Mouse (Mus musculus): ENCODE measurements around the gene Prmt7. TPM values are rescaled to one million over a fixed set of nuclear protein-coding genes. Genes with fewer than 3 reads are reported as not detected.

Prmt7 gene
- total RNA-seq, 2 experiments from 2014 or later: 18.7 to 20.4 TPM

DNA sequence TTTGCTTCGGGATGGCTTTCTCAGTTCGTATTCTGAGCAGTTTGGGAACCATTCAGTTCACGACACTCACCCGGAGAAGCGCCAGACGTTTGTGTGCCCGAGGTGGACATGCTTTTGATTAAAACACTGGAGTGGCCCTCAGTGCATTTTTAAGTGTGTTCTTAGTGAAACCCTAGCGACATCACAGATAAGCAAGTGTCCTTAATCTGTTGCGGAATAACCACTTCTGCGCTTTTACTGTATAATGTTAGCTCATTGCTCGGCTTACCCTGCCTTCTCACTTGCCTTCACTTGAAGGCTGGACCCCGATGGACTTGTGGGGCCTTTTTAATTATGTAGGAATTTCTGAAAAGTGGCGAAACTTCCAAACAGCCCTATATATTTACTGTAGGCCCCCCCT lies 685 bp downstream of the Prmt7 start:
- intact Hi-C loops (cut with DNase I): loop anchor here (2.0 to 5.0 kb wide), 3 partner anchors 45 to 191 kb away; no protein-coding TSS in a partner anchor

DNA sequence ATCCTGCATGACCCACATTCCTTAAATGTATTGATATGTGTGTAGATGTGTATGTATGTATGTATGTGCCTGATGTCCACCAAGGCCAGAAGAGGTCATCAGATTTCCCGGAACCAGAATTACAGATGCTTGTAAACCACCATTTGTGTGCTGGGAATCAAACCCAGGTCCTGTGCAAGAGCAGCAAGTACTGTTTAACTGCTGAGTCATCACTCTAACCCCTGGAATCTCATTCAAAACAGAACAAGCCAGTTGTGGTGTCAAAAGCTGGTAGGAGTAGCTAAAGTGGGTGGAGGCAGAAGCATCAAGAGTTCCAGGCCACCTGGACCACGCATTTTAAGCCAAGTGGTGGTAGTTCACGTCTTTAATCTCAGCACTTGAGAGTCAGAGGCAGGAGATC lies 3.2 kb downstream of the Prmt7 start:
- intact Hi-C loops (cut with DNase I): loop anchor here (5.0 kb wide), 2 partner anchors 72 to 188 kb away; no protein-coding TSS in a partner anchor
- no peak for DNase-seq

More for the DNA sequence above, 685 bp downstream of the Prmt7 start:
- DNase-seq: no peak

DNA sequence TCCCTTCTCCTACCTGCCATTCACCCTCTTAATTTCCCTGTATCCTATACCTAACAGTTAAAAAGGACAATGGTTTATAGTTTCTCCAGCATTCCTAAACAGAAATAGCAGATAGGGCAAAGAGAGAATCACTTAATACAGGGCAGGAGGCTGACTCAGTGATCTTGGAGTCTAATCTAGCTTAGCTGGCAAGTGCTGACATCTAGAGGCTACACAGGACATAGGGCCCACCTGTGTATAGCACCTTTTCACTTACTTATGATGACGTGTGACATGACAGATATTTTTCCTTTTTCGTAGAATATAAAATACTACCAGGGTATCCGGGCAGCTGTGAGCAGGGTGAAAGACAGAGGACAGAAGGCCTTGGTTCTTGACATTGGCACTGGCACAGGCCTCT lies 8.9 kb downstream of the Prmt7 start:
- intact Hi-C loops (cut with DNase I): no loop called here

DNA sequence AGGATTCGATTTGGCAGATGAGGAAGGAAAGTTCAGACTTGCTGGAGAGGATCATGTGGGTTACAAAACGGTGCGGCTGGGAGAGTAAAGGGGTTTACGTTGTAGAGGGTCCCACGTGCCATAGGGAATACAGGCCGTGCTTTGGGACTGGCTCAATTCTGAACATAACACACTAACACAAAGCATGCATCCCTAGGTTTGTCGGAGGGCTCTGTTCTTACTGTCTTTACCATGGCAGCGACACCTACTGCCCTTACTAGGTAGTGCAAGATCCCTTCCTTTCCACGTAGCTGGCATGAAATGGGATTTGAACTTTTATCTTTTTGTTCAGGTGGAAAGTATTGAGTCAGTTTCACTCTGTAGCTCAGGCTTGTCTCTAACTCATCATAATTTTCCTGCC lies 15.9 kb downstream of the Prmt7 start:
- DNase-seq: peak; percentile 57 to 73
- intact Hi-C loops (cut with DNase I): loop anchor here (1.0 kb wide), 1 partner anchor 86 kb away; no protein-coding TSS in a partner anchor

More for the DNA sequence above, 8.9 kb downstream of the Prmt7 start:
- DNase-seq: no peak

DNA sequence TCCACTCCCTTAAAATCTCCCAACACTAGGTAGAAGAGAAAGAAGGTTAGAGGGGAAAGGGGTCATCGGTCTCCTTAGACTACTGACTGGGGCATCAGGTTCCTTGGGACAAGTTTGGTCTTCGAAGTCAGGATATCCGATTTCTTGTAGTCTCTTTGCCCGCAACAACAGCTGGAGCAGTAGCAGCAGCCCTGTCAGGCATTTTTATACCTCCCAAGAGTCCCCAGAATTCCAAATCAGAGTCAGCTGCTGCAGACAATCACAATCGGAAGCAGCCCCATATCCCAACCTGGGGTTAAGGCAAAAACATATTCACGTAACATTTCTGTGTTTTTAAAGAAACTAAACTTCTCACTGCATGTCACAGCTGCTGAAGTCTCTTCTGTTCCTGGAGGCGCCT lies 20.8 kb downstream of the Prmt7 start:
- intact Hi-C loops (cut with DNase I): no loop called here
- no peak for DNase-seq

DNA sequence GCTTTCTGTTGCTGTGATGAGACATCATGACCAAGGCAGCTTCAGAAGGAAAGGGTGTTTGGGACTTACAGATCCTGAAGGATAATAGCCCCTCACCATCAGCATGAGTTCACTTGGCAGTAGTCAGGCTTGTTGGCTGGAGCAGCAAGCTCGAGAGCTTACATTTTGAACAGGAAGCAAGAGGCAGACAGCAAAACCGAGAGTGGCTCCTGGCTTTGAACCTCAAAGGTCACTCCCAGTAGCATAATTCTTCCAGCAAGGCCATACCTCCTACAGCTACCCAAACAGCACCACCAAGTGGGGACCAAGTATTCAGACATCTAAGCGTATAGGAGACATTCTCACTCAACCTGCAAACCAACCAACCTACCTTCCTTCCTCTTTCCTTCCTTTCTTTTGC lies 22.0 kb downstream of the Prmt7 start:
- intact Hi-C loops (cut with DNase I): no loop called here
- no peak for DNase-seq

DNA sequence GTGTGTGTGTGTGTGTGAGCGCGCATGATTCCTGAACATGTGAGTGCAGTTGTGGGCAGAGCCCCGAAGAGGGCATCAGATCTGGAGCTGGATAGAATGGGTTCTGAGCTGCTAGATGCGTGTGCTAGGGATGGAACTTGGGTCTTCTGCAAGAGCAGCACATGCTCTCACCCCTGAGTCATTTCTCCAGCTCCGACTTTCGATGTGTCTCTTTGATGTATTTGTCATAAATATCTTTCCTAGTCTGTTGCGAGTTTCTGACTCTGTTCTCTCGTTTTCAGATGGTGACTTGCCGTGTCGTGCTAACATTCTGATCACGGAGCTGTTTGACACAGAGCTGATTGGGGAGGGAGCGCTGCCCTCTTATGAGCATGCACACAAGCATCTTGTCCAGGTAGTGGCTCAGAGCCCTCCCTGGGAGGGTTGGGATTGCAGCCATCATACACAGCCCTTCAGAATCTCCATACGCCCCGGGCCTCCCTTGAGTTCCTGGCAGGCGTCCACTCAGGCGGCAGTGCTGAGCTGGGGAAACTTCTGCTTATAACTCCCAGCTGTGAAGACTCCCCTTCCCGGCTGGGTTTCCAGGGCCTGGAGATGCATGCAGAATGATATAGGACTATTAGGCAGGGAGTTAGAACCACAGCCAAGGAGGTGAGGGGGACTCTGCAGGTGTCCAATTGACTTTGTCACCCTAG lies 24.0 kb downstream of the Prmt7 start:
- peak in 1 of 2 experiments; percentile 15 for DNase-seq
- intact Hi-C loops (cut with DNase I): no loop called here

DNA sequence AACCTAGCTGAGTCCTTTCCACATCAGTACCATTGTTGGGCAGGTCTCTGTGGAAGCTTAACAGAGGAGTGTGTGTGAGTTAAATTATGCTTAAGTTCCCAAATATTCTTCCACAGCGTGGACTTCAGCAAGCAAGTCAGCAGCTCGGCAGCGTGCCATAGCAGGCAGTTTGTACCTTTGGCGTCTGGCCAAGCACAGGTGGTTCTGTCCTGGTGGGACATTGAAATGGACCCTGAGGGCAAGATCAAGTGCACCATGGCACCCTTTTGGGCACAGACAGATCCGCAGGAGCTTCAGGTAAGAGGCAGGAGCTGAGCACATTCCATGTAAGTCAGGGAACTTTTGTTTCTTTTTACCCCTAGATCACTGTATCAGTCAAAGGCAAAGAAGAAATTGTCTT lies 26.4 kb downstream of the Prmt7 start:
- no peak for DNase-seq
- intact Hi-C loops (cut with DNase I): no loop called here

DNA sequence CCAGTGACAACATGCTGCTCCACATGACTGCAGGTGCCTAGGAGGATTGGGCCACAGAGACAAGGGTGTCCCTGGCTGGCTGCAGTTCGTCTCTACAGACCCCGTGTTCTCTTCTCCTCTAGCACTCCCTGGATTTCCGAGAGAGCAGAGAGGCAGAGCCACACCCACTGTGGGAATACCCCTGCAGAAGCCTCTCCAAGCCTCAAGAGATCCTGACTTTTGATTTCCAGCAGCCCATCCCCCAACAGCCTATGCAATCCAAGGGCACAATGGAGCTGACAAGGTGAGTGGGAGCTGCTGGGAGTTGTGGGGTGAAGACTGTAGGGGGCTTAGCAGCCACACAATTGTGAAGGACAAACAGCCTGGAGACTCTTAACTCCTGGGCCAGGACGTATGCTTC lies 39.5 kb downstream of the Prmt7 start:
- intact Hi-C loops (cut with DNase I): no loop called here
- no peak for DNase-seq

DNA sequence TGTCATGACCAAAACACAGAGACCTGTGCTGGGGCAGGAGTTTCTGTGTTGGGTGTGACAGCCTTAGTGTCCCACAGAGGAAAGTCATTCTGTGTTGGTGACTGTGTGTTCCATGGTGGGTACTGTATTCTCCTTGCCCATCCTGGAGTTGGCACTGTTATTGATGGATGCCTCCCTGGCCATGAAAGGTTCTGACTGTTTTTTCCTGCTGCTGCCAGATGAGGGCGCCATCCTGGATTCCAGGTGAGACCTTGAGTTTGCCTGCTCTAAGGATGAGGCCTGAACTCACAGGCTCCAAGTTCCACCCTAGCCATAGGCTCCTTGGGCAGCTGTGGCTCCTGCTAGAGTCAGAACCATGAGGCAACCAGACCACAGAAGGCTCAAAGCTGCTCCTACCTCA lies 47.4 kb downstream of the Prmt7 start:
- DNase-seq: peak in 1 of 2 experiments; percentile 17
- intact Hi-C loops (cut with DNase I): loop anchor here (5.0 kb wide), 1 partner anchor 144 kb away; no protein-coding TSS in a partner anchor

DNA sequence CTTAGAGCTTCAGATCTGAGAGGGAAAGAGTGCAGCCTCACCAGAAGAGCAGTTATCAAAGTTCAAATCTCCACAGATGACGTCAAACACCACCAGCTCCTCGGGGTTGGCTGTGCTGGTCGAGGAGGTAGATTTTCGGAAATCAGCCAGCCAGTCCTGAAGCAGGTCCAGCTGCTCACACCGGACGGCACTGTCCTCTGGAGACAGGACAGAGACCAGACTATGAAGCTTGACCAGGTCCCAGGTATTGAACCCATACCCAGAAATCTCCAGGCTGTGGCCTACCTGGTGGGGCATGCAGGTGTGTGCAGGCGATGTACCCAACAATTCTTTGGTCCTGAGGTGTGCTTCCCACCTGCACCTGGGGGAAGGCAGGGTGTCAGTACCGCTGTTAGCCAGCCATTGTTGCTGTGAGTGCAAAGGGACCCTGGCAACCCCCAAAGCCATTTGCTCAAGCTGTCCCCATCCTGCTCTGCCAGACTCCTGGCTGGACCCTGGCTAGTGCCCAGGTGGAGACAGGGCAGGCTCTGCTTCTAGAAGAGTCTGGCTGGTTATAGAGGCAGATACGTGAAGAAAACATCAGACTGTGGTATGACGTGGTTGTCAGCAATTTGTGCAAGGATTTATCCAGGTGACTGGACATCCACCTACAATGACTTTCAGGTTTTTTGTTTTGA lies 49.0 kb downstream of the Prmt7 start:
- intact Hi-C loops (cut with DNase I): loop anchor here (5.0 kb wide), 1 partner anchor 143 kb away; no protein-coding TSS in a partner anchor
- DNase-seq: no peak

DNA sequence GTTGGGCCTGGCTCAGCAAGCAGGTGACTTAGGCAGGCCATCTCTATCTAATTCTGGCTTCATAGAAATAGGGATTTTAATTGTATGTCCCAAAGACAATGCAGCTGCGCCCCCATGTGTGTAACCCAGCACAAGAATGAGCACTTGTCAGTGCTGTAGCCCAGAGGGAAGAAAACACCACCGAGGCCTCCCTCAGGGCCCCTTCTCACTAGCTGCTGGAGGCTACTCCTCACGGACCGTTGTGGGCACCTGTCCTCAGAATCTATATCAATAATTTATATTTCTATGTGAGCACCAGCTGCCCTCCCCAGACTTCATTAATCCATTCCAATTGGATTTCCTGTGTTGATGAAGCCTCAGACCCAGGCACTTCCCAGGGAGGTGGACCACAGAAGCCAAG lies 50.2 kb downstream of the Prmt7 start:
- intact Hi-C loops (cut with DNase I): no loop called here
- DNase-seq: no peak

DNA sequence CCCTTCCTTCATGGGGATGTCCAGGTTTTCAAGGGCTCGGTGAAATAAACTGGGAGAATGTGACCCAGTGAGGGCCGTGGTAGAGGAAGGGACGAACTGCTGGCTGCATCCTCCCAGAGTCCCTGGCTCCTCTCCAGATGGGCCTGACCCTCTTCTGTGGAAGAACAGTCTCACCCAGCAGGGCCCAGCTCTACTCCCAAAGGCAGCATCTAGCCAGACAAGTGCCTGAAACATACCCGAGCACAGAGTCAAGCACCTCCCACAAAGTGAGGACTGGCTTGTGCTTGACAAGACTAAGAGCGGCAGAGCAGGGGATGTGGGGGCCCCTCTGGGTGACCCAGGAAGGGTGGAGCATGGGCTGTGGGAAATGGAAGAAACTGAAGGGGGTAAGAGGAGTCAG lies 51.6 kb downstream of the Prmt7 start:
- intact Hi-C loops (cut with DNase I): no loop called here
- peak; percentile 41 to 46 for DNase-seq

DNA sequence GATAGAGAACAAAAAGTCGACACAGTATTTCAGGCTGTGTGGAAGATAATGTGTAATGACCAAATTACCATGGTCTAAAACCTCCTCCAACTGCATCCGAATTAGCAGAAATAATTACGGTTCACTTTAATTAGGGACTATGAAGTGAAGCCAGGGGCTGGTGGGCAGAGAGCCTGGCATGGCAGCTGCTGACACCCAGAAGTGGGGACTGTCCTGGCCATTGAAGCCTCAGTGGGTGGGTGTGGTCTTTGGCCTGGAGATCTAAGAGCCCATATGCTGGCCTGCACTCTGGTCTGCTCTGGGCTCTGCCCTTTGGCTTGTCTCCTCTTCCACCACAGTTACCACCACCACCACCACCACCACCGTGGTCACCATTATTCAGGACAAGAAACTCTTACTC lies 53.2 kb downstream of the Prmt7 start:
- DNase-seq: no peak
- intact Hi-C loops (cut with DNase I): no loop called here

DNA sequence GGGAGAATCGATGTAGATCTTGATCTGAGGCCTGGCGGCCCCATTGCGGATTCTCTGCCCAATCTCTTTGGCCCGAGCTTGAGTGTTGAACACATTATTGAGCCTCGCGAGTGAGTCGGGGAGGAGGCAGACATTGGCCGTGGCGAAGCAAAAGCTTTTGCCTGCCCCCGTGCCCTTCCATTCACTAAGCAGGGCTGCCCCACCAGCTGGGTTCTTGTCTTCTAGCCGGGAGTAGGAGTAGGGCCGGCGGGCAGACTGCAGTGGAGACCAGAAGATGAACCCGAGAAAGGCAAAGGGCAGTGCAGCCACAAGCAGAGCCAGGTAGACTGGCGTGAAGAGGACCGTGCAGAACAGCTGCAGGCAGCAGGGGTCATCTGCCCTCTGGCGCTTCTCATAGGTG lies 54.7 kb downstream of the Prmt7 start:
- DNase-seq: no peak
- intact Hi-C loops (cut with DNase I): no loop called here

DNA sequence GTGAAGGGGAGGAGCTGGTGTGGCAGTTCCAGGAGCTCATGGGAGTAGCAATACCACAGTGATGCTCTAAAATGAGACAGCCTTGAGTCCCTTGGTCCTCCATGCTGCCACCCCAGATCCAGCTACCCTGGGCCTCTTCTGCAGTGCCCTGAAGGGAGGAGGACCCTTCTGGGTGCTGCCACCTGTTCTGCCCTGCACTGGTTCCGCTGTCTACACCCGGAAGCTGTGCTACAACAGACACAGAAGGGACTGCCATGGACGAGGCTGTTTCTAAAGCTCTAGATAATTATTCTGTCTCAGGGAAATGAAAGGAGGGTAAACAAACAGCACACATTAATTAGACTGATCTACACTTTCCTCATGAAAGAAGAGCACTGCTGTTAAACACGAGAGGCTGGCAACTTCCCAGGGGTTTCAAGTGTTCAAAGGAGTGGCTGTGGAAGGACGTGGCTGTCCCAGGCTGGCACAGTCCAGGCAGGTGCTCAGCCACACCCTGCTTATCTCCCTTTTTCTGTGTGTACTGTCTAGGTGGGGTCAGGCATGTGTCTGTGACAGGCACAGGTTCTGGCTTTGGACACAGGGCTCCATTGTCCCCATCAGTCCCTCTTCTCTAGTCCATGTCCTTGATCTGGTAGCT lies 58.1 kb downstream of the Prmt7 start:
- intact Hi-C loops (cut with DNase I): no loop called here
- DNase-seq: no peak

DNA sequence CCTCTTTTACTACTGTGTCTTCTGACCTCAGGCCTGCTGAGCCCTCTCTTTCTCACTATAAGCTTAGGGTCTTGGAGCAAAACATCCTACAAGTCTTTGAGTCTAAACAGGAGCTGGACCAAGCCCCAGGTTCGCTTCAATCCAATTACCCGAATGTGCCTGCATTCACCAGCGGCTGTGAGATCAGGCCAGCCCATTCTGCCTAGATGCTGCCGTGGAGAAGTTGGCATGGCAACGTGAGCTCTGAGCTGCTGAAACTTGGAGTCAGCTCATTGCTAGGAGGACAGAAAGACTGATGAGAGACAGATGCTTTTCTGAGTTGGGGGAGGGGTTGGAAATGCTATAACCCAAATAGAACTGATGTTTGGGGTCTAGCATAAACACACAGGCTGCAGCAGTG lies 60.1 kb downstream of the Prmt7 start:
- no peak for DNase-seq
- intact Hi-C loops (cut with DNase I): no loop called here

DNA sequence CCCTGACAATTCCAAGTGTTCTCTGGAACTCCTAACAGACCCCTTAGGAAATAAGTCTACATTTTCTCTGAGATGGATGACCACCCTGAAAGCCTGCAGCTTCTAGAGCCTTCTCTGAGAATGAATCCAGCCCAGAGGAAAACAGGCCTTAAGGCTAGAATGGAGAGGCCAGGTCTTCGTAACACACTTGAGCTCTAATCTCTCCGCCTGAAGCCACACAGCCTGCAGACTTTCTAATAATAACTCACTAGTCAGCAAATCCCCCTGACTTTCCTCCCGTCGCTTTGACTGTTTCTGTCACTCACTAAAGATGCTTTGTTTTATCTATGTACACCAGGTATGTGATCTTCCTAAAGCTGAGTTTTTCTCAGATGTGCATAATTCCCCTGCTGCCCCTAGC lies 60.6 kb downstream of the Prmt7 start:
- DNase-seq: no peak
- intact Hi-C loops (cut with DNase I): no loop called here

DNA sequence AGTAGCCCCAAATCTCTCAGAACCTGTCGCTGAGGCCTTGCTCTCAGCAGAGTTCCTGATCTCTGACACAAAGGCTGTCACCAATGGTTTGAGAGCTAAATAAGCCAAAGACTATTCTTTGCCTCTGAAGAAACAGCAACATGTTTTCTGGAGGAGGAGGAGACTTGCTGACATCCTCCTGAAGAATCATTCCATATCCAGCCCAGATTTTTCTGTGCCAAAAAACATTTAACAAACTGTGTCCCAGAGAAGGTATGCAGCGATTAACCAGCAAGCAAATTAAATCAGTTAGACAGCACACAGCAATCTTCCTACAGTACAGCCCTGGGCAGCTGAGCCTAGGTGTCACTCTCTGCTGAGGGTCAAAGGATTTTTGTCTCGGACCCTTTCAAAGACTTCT lies 62.7 kb downstream of the Prmt7 start:
- intact Hi-C loops (cut with DNase I): no loop called here
- DNase-seq: no peak

DNA sequence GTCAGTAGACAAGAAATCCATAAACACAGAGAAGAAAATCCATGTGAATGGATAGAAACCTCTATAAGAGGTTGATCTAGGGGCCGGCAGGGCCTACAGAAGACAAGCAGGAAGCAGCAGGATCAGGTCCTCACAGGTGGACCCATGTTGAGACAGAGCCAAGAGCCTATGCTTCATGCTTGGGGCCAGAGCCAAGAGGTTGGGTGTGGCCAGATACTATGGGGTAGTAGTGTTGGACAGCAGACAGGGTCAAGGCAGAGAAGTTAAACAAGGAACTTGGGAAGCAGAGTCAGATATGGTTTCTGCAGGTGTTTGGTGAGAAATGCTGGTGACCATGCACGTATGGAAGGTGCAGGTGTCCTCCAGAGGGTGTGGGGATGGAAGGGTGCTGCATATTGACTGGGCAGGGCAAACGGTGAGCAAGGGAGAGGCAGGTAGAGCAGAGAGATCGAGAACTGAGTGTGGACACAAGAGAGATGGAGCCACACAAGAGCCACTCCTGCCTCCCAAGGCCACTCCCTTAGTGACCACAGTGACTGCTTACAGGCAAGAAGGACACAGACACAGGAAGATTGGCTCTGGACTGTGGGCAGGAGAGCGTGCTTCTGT lies 66.1 kb downstream of the Prmt7 start:
- no peak for DNase-seq
- intact Hi-C loops (cut with DNase I): no loop called here

DNA sequence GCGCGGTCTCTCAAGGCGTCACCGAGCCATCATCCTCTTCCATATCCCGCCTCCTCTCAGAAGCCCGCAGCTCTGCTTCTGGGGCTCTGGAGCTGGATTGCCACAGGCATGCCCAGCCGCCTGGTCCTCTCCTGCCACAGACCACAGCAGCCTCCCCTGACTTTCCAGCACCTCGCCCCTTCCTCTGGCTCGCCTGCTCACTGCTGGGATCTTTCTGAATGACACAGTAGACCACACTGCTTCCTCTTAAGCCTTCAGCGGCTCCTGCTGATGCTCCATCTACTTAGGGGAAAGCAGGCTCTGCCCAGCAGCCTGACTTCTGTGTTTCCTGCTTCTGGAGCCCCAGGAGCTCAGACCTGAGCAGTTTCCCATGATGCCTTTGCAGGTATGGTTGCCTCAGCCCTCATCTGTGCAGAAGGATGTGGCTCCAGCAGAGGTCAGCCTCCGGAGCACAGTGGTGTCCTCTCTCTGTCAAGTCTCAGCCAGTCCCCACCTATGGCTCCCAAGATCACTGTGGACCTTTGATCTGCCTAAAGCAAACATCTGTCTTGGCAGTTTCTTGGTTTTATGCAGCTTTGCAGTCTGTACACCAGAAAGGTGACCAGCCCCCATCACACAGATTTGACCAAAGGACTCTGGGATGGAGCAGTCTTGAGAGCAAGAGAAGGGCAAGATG lies 67.8 kb downstream of the Prmt7 start:
- DNase-seq: no peak
- intact Hi-C loops (cut with DNase I): no loop called here

Data from heart, postnatal 14 days (tissue).